Mouse (Mus musculus) spleen, adult 18-20 months (tissue): ENCODE data around the gene Tmem256.
"Not testable (repeated sequence)": the region's sequence is repeated elsewhere in the genome, so short reads cannot be mapped to it uniquely, and the experiment has no call there.

Experiments
- DNase-seq, 2 experiments: peaks; one replicate each; pipeline ENCODE4 v3.0.0; 2022; ENCODE audit warnings: mixed read lengths in 2 of 2

Gene Tmem256

DNA sequence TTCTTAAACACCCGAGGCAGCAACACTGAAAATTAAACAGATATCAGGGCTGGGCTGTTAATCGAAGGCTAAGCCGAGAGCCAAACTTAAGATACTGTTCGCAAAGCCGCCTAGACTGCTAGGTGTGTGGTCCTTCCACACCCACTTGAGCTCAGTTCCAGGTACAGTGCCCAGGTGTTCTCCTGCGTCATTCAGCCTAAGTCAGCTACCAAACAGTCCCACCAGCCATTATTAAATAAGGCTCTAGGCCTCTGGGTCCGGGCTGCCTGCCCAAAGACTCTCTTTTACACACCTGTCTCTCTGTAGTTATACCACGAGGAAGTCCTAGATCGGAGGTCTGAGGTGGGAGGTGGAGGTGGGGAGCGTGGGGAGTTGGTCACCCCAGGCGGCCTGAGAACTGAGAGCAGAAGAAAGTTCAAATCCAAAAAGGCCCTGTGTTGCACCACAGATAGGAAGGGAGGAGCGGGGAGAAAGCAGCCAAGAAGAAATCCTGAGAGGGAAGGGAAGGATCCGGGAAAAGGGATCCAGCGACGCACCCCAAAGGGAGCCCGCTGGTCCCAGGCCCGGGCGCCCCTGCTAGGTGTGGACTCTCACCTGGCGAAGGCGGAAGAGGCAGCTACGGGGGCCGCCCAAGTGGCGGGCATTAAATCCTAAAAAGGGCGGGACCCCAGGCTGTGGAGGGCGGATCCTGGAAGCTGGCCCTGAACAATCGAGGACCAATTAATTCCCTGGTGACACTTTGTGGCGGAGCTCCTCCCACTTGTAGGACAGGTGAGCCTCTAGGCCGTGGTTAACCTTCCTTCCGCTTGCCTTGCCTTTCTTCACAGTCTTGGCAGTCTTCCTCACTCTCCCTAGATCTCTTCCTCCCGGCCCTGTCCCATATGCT, 20.0 kb downstream of the Tmem256 start, which contains the start of gene Tnk1:
TSS of gene Tnk1 (minus strand) at position 618 of the 886 bp plus-strand sequence.
- DNase-seq, result no peak

DNA sequence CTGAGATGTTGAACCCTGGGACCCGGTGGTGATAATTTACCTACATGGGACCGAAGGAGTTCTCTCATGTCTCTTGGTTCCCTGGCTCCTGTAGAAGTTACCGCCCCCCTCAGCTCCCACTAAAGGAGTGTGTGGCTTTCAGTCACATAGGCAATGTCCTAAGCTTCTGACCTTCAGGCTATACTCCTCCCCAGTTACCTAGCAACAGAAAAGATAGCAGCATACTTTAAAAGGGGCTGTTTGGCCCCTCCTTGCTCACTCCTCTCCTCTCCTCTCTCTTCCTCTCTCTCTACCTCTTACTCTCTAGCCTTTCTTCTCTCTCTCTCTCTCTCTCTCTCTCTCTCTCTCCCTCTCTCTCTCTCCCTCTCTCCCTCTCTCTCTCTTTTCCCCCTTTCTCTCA, 25.4 kb downstream of the Tmem256 start:
- not testable (repeated sequence) for DNase-seq

DNA sequence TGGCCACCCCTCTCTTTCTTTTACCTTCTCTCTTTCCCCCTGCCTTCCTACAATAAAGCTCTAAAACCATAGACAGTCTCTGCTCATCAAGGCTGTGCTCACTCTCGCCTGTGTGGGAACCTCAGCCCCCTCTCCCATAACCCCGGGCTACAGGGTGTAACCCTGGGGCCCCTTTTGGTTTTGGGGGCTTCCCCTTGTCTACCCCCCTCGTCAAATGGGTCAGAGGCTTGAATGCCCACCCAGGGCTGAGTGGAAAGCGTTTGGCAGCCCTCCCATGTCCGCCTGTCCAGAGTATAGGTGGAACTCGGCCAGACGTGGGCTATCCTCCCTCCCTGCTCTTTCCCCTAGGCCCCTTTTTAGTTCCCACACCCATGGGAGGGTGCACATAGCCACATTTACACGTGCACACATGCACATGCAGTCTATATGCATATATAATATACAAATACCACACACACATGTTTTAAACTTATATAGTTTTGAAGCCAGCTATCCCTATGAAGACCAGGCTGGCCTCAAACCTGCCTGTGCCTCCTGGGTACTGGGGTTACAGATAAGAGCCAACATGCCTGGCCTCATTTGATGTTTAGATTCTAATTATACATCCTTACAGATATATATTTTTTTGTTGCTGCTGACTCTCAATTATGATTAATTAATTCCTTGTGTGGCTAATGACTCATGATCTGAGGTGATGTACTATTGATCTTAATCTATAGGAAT, 26.0 kb downstream of the Tmem256 start:
- no peak for DNase-seq

GRCm38 (mm10) chr11:69865561-69865960, 27.2 kb downstream of the Tmem256 start:
- no peak for DNase-seq

GRCm38 (mm10) chr11:69867335-69867734, 29.0 kb downstream of the Tmem256 start:
- DNase-seq, result no peak

GRCm38 (mm10) chr11:69870289-69871069, 32.2 kb downstream of the Tmem256 start:
- no peak for DNase-seq

- DNase-seq, result no peak
Observed at GRCm38 (mm10) chr11:69871822-69872221, 33.5 kb downstream of the Tmem256 start.

DNA sequence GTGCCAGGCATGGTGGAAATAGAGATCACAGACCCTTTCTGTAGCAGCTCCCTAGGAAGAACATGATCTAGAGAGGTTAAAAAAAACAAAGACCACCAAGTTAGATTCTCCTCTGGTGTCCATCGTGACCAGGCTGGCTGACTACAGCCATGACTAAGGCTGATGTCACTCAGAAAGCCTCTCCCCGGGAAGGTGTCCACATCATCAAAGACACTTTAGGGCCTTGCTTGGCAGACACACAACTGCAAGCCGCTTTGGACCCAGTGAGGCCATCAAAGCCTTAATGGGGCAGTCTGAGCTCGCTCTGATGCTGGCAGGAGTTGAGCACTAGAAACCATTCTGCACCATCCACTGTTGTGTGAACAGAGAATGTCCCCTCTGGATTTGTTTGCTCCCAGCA, 34.1 kb downstream of the Tmem256 start:
- DNase-seq, result no peak

GRCm38 (mm10) chr11:69876186-69876585, 37.9 kb downstream of the Tmem256 start:
- DNase-seq, result no peak

DNA sequence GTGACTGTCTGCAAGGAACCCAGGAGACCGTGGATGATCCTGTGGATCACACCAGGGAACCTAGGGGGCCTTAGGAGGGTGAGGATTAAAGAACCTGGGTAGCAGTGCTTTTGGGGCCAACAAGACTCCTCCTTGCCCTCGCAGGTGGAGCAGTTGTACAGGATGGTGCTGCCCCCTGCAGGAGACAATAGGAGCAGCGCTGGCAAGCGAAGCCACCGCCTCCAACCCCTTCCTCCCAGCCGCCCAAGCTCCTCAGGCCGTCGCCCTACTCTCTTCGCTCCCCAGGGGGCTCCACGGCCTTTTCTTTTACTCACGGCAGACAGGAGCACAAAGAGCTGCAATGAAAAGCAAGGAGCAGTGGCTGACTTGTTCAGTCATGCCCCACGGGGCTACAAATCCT, 38.6 kb downstream of the Tmem256 start:
- peak; percentile 66 to 84 for DNase-seq

- DNase-seq, result no peak
Observed at GRCm38 (mm10) chr11:69877878-69878277, 39.6 kb downstream of the Tmem256 start, which contains the start of gene Tmem95. Tmem95 (minus strand) TSS chr11:69878018.

DNA sequence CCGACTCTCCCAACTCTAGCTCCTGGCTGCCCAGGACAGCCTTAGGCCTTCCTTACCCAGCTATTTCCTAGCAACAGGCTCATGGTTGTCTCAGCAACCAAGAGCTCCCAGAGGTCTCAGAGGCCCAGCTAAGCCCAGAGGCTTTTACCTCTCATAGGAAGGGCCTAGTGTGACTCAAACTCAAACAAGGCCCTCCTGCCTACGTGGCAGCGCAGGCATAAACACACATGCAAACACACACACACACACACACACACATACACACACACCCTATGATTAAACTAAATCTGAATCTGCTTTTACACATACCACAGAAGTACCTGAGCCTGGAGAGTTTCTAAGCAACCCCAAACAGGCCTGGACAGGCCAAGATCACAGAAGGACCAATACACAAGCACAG, 40.1 kb downstream of the Tmem256 start:
- DNase-seq, result no peak

DNA sequence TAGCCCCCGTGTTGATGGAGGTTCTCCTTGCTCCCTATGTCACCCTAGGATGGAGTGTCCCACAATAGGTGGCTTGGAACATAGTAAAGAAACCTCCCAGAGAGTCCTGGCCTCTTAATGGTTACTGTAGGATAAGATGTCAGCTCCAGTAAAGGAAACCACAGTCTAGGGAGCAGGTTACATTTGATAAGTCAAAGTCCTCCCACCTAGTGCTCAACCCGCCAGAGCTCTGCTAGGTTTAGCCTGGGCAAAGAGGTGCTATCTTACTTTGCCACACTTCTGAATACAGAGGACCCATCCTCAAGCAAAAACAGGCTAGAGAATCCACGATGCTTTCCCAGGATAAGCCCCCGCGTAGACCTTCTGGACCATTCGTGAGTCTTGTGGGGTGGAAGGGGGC, 40.6 kb downstream of the Tmem256 start:
- DNase-seq, result no peak

- DNase-seq, result no peak
Observed at GRCm38 (mm10) chr11:69879711-69880110, 41.4 kb downstream of the Tmem256 start.

DNA sequence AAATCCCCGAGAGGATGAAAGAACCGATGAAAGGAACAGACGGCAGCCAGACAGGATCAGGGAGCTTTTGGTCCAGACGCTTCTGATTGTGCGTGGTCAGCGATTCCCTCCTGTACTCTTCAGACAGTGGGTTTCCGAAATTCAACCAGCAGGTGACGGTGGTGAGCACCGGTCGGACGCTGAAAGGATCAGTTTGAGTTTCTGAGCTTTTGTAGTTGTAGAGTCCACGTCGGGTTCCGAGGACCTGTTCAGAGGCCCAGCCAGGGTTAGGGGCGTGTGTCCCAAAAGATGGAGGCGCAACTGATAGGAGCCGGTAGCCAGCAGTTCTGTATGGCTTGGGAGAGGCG, 42.2 kb downstream of the Tmem256 start:
- DNase-seq, result peak in 1 of 2 experiments; percentile 79

DNA sequence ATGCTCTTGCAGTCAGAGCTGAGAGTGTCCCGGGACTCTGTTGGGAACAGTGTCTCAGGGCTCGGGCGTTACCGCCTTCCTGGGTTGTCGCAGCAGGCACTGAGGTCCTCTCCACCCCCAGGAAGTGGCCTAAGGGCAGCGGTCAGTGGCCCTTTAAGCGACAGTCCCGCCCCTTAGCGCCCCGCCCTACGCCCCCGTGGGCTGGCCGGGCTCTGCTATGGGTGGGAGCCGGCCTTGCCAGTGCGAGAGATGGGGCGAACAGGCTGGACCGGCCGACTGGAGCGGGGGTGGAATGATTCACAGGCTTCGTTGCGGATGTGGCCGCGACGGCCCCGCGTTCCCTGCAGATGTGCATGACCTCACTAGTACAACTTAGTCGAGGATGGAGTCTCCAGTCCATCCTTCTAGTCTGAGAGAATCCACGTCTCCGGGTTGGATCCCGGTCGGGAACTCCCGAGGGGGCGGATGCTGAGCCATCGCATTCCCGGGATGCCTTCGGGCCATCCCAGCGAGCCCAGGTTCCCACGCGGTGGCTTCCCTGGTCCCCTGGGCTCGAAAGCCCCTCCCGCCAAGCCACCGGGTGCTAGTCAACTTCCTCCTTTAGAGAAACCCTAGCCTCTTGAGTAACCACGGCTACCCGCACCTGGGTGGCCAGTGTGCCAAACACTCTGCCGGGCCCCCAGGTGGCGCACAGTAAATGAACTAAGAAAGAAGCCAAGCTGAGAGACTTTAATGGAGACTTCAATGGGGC, 42.7 kb downstream of the Tmem256 start, which contains the start of gene Kctd11:
TSS of gene Kctd11 (minus strand) at position 554 of the 751 bp plus-strand sequence.
- peak; percentile 80 to 81 for DNase-seq

GRCm38 (mm10) chr11:69881787-69882670, 43.7 kb downstream of the Tmem256 start:
- DNase-seq, result no peak

GRCm38 (mm10) chr11:69883066-69883465, 44.8 kb downstream of the Tmem256 start:
- DNase-seq, result peak in 1 of 2 experiments; percentile 63

DNA sequence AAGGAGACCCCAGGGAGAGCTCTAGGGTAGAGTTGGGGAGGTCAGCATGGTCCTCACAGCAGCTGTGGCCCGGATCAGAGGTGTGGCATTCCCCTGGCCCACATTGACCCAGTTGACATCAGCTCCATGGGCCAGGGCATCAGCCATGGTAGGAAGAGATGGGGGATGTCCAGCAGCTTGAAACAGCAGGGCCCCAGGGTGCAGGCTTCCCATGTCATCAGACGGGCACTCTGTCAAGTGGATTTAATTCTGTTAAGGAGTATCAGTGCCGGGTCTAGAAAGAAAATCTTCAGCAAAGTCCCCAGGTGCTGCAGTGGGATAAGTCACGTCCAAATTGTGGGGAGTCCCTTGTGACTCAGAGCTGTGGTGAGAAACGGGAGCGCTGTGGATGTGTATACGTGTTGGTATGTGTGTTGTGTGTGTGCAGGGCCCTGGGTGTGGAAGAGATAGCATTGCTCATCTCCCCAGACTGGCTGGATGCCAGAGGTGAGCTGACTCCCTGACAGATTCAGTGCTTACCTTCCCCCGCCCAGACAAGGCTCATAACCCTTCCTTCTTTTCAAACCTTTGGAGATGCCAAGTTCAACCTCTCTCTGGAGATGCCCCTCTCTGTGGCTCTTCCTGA, 45.3 kb downstream of the Tmem256 start:
- DNase-seq, result no peak

DNA sequence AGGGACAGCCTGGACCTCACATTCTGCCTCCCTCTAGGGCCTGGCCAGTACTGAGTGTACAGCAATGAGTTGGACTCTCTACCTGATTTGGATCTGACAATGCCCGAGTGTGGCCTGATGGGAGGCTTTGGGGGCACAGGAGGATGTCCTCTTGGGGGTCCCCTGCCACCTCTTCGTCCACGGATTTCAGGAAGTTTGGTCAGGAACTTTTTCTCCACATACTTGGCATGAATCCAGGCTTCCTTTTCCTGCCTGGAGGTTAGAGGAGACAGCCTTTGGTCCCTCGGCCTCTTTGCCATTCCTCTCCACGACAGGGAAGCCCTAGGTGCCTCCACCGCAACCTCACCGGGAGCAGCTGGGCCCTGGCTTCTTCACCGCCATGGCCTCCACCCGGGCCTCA, 45.9 kb downstream of the Tmem256 start:
- DNase-seq, result no peak

DNA sequence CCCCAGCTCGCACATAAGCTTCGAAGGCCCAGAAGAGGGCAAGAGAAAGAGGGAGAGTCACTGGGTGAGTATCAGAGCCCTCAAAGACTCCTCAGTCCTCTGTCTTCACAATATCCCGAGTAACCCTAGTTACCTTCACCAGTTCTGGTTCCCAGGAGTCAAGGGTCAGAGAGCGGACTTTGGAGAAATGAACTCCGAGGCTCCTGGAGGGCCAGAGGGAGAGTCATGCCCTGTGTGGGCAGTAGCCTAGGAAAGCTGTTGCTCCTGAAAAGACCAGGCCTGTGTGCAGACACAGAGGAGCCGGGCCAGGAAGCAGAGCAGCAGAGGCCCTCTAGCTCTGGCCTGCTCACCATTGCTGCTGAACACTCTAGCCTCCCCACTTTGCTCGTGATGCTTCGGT, 46.3 kb downstream of the Tmem256 start:
- no peak for DNase-seq
